Mouse (Mus musculus): Measurements from ENCODE around the gene Trim43a. TPM values are rescaled to one million over a fixed set of nuclear protein-coding genes. Genes with fewer than 3 reads are reported as not detected.
"Not testable (repeated sequence)": the region's sequence is repeated elsewhere in the genome, so short reads cannot be mapped to it uniquely, and the experiment has no call there.

Trim43a gene
- total and polyA plus RNA-seq, 2 experiments from 2014 or later: 0.14 TPM; not detected in 1

- no peak overlapping the region for H3K4me3 ChIP-seq (ENCODE audit: low read depth, low read length)
- no peak overlapping the region for H3K27ac ChIP-seq (ENCODE audit: low read depth)
- ATAC-seq (ENCODE audit: insufficient read depth, low read depth) (no peak), DNase-seq (ENCODE audit: low spot score) (no peak)
- no peak overlapping the region for H3K9ac ChIP-seq (replicated peaks; ENCODE audit: low read depth, low read length)
- no peaks in the 10 kb centered on the region for H3K27me3 ChIP-seq (ENCODE audit: control insufficient read depth, insufficient read depth, low read length)
- no peaks in the 10 kb centered on the region for H3K4me1 ChIP-seq (ENCODE audit: control insufficient read depth, insufficient read depth)
- no peak overlapping the region for H3K4me2 ChIP-seq (ENCODE audit: low read depth, low read length)
- H3K36me3 ChIP-seq (replicated peaks; ENCODE audit: control insufficient read depth, insufficient read depth, low read length): peaks cover 13% of the 10 kb centered on the region
- H3K9me3 ChIP-seq (replicated peaks; ENCODE audit: control insufficient read depth, low read length): no peaks in the 10 kb centered on the region
- TF ChIP-seq CTCF (IDR thresholded peaks at IDR 0.05; ENCODE audit: low read depth): no peak
- TF ChIP-seq EP300 (IDR thresholded peaks at IDR 0.05; ENCODE audit: low read depth): no peak
- 83% methylated on average over 4 of the region's 4 CpGs for WGBS
Observed at GRCm38 (mm10) chr9:88558146-88558545, 22.5 kb upstream of the Trim43a start.

GRCm38 (mm10) chr9:88561476-88561875 is 19.2 kb upstream of the Trim43a start:
- not testable (repeated sequence) for H3K4me3 ChIP-seq (ENCODE audit: low read depth, low read length); H3K9ac ChIP-seq (replicated peaks; ENCODE audit: low read depth, low read length); DNase-seq (ENCODE audit: low spot score); H3K9me3 ChIP-seq (replicated peaks; ENCODE audit: control insufficient read depth, low read length); H3K4me1 ChIP-seq (ENCODE audit: control insufficient read depth, insufficient read depth); ATAC-seq (ENCODE audit: insufficient read depth, low read depth); H3K27me3 ChIP-seq (ENCODE audit: control insufficient read depth, insufficient read depth, low read length); H3K27ac ChIP-seq (ENCODE audit: low read depth); H3K4me2 ChIP-seq (ENCODE audit: low read depth, low read length)
- WGBS: 96% methylated on average over 2 of the region's 2 CpGs
- H3K36me3 ChIP-seq (replicated peaks; ENCODE audit: control insufficient read depth, insufficient read depth, low read length): peaks cover 13% of the 10 kb centered on the region

- DNase-seq (ENCODE audit: low spot score); H3K9ac ChIP-seq (replicated peaks; ENCODE audit: low read depth, low read length): not testable (repeated sequence)
- 100% methylated on average over 3 of the region's 3 CpGs for WGBS
Observed at GRCm38 (mm10) chr9:88570471-88570870, 10.2 kb upstream of the Trim43a start.

GRCm38 (mm10) chr9:88593708-88594107 is 13.0 kb downstream of the Trim43a start:
- not testable (repeated sequence) for H3K9me3 ChIP-seq (replicated peaks; ENCODE audit: control insufficient read depth, low read length); H3K4me1 ChIP-seq (ENCODE audit: control insufficient read depth, insufficient read depth); H3K36me3 ChIP-seq (replicated peaks; ENCODE audit: control insufficient read depth, insufficient read depth, low read length); ATAC-seq (ENCODE audit: insufficient read depth, low read depth); H3K27me3 ChIP-seq (ENCODE audit: control insufficient read depth, insufficient read depth, low read length); H3K9ac ChIP-seq (replicated peaks; ENCODE audit: low read depth, low read length); DNase-seq (ENCODE audit: low spot score); H3K27ac ChIP-seq (ENCODE audit: low read depth); H3K4me2 ChIP-seq (ENCODE audit: low read depth, low read length); H3K4me3 ChIP-seq (ENCODE audit: low read depth, low read length)
- WGBS: 81% methylated on average over 6 of the region's 6 CpGs

More at GRCm38 (mm10) chr9:88570471-88570870, 10.2 kb upstream of the Trim43a start:
- H3K36me3 ChIP-seq (replicated peaks; ENCODE audit: control insufficient read depth, insufficient read depth, low read length): peaks cover 44% of the 10 kb centered on the region
- not testable (repeated sequence) for H3K27me3 ChIP-seq (ENCODE audit: control insufficient read depth, insufficient read depth, low read length); H3K4me1 ChIP-seq (ENCODE audit: control insufficient read depth, insufficient read depth); H3K4me3 ChIP-seq (ENCODE audit: low read depth, low read length); ATAC-seq (ENCODE audit: insufficient read depth, low read depth); H3K4me2 ChIP-seq (ENCODE audit: low read depth, low read length); H3K27ac ChIP-seq (ENCODE audit: low read depth)
- peaks cover 27% of the 10 kb centered on the region for H3K9me3 ChIP-seq (replicated peaks; ENCODE audit: control insufficient read depth, low read length)

- Histone ChIP-seq H3K4me2 (ENCODE audit: low read depth, low read length) (peak overlapping the region; percentile 54), H3K27ac (ENCODE audit: low read depth) (peak overlapping the region; percentile 69), H3K4me3 (ENCODE audit: low read depth, low read length) (peak overlapping the region; percentile 39)
- not testable (repeated sequence) for H3K27me3 ChIP-seq (ENCODE audit: control insufficient read depth, insufficient read depth, low read length); H3K36me3 ChIP-seq (replicated peaks; ENCODE audit: control insufficient read depth, insufficient read depth, low read length); H3K9ac ChIP-seq (replicated peaks; ENCODE audit: low read depth, low read length); H3K4me1 ChIP-seq (ENCODE audit: control insufficient read depth, insufficient read depth); H3K9me3 ChIP-seq (replicated peaks; ENCODE audit: control insufficient read depth, low read length)
- WGBS: 1% methylated on average over 45 of the region's 50 CpGs
- ATAC-seq (ENCODE audit: insufficient read depth, low read depth) (peak; percentile 100), DNase-seq (ENCODE audit: low spot score) (peak; percentile 90)
Observed at GRCm38 (mm10) chr9:88599206-88600162, 18.8 kb downstream of the Trim43a start.

- not testable (repeated sequence) for H3K9me3 ChIP-seq (replicated peaks; ENCODE audit: control insufficient read depth, low read length); DNase-seq (ENCODE audit: low spot score); H3K4me2 ChIP-seq (ENCODE audit: low read depth, low read length); H3K4me3 ChIP-seq (ENCODE audit: low read depth, low read length); H3K27ac ChIP-seq (ENCODE audit: low read depth); H3K36me3 ChIP-seq (replicated peaks; ENCODE audit: control insufficient read depth, insufficient read depth, low read length); H3K9ac ChIP-seq (replicated peaks; ENCODE audit: low read depth, low read length); ATAC-seq (ENCODE audit: insufficient read depth, low read depth); H3K27me3 ChIP-seq (ENCODE audit: control insufficient read depth, insufficient read depth, low read length); H3K4me1 ChIP-seq (ENCODE audit: control insufficient read depth, insufficient read depth)
- 75% methylated on average over 13 of the region's 20 CpGs for WGBS
Observed at GRCm38 (mm10) chr9:88625803-88626514, 45.3 kb downstream of the Trim43a start.

- not testable (repeated sequence) for H3K9me3 ChIP-seq (replicated peaks; ENCODE audit: control insufficient read depth, low read length); H3K4me1 ChIP-seq (ENCODE audit: control insufficient read depth, insufficient read depth); ATAC-seq (ENCODE audit: insufficient read depth, low read depth); DNase-seq (ENCODE audit: low spot score); H3K9ac ChIP-seq (replicated peaks; ENCODE audit: low read depth, low read length); H3K4me3 ChIP-seq (ENCODE audit: low read depth, low read length); H3K36me3 ChIP-seq (replicated peaks; ENCODE audit: control insufficient read depth, insufficient read depth, low read length); H3K27me3 ChIP-seq (ENCODE audit: control insufficient read depth, insufficient read depth, low read length); H3K4me2 ChIP-seq (ENCODE audit: low read depth, low read length); H3K27ac ChIP-seq (ENCODE audit: low read depth)
- 76% methylated on average over 1 of the region's 1 CpGs for WGBS
Observed at GRCm38 (mm10) chr9:88638125-88638524, 57.4 kb downstream of the Trim43a start.

Measured in heart, postnatal 0 days (tissue).